Mouse (Mus musculus) brain, embryonic 14.5 days (tissue): ENCODE measurements around the gene Tbr1.

Experiments
- CTCF ChIP-seq: fragments of 200-500 bp; IDR thresholded peaks from 2 replicates; pipeline ENCODE4 v1.5.1; 2012; ENCODE audit warnings: inconsistent platforms, mild to moderate bottlenecking, moderate library complexity, borderline replicate concordance; ENCODE audit not compliant: insufficient read depth, insufficient read length; ENCODE audit errors: extremely low read depth
- POLR2A ChIP-seq: fragments of 200-500 bp; IDR thresholded peaks from 2 replicates; pipeline ENCODE4 v1.6.1; 2012; ENCODE audit warnings: mild to moderate bottlenecking, inconsistent platforms, borderline replicate concordance; ENCODE audit not compliant: poor library complexity, insufficient read depth, insufficient read length, severe bottlenecking; ENCODE audit errors: extremely low read depth

DNA sequence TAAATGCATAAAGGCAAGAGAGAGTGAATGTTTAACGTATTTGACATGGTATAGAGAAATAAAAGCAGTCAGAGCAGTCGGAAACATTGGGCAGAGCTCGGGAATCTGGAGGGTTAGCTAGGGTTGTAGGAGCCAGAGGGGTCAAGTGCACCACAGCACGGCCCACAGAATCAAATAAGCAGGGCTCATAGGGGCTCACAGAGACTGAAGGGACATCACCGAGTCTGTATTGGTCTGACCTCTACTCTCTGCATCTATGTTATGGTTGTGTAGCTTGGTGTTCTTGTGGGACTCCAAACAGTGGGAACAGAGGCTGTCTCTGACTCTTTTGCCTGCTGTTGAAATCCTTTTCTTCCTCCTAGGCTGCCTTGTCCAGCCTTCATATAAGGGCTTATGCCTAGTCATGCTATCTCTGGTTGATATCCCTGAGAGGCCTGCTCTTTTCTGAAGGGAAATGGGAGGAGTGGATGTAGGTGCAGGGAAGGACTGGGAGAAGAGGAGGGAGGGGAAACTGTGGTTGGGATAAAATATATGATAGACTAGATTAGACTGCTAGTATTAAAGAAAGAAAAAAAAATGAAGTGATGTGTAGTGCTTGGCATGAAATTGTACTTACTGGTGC lies 43.4 kb upstream of the Tbr1 start:
- TF ChIP-seq CTCF (no peak), POLR2A (no peak)
